ENCODE assay signal across 7 mouse cellular contexts in genomic region chr4:31964194-31964875, GRCm38 (mm10). TPM values are rescaled to one million over a fixed set of nuclear protein-coding genes. Genes with fewer than 3 reads are reported as not detected.
A peak's percentile ranks its signal among the peaks of the same experiment; 100 is the strongest.
DNase-seq lines count a peak whose midpoint lies in the region; ATAC-seq lines count a peak whose summit lies in the region.

No protein-coding gene starts in this region.

- peak; percentile 10 to 20 for DNase-seq in left cerebral cortex, postnatal 25 days (ENCODE audit: low spot score in 2 of 2)
- no peak for DNase-seq in left cerebral cortex, postnatal 10 days (ENCODE audit: extremely low spot score in 1 of 2, low spot score in 2 of 2)
- DNase-seq in hindbrain, embryonic 11.5 days (ENCODE audit: low spot score), result no peak
- peak; percentile 6 for DNase-seq in lung, postnatal 36 days
- DNase-seq in right cerebral cortex, postnatal 36 days (ENCODE audit: low spot score in 2 of 2), result no peak

- peak overlapping the region; percentile 80 for H3K9ac ChIP-seq in hindbrain, embryonic 11.5 days (ENCODE audit: low read depth, low read length)

- peak; percentile 48 for ATAC-seq in hindbrain, embryonic 11.5 days (ENCODE audit: low FRiP score)
- ATAC-seq in granulocyte monocyte progenitor cell, adult 5-6 weeks (replicated peaks; ENCODE audit: poor library complexity, severe bottlenecking), result no peak

- H3K4me1 ChIP-seq in brown adipose tissue, adult 24 weeks (ENCODE audit: control insufficient read depth, insufficient read depth, insufficient read length, low read length), result no peaks in the 10 kb centered on the region
- H3K4me1 ChIP-seq in hindbrain, embryonic 11.5 days (replicated peaks; ENCODE audit: control insufficient read depth, insufficient read depth, low read length), result no peaks in the 10 kb centered on the region

- H3K4me3 ChIP-seq in brown adipose tissue, adult 24 weeks (ENCODE audit: insufficient read depth, low read depth, low read length), result peak overlapping the region; percentile 86
- peak overlapping the region; percentile 88 for H3K4me3 ChIP-seq in hindbrain, embryonic 11.5 days (ENCODE audit: low read depth, low read length)

- under 1% methylated on average over 46 of the region's 47 CpGs for WGBS in hindbrain, embryonic 11.5 days

- H3K36me3 ChIP-seq in hindbrain, embryonic 11.5 days (ENCODE audit: control insufficient read depth, insufficient read depth, low read length), result no peaks in the 10 kb centered on the region

- no peaks in the 10 kb centered on the region for H3K9me3 ChIP-seq in hindbrain, embryonic 11.5 days (ENCODE audit: control insufficient read depth, low read length)

- peak overlapping the region; percentile 42 for H3K27ac ChIP-seq in brown adipose tissue, adult 24 weeks (replicated peaks; ENCODE audit: low read depth, low read length)
- peak overlapping the region; percentile 98 for H3K27ac ChIP-seq in hindbrain, embryonic 11.5 days (ENCODE audit: low read depth, low read length)

- H3K27me3 ChIP-seq in hindbrain, embryonic 11.5 days (ENCODE audit: control insufficient read depth, insufficient read depth, low read length), result no peaks in the 10 kb centered on the region

- intact Hi-C loops in left cerebral cortex, postnatal 25 days (cut with DNase I), result no loop called here
- intact Hi-C loops in left cerebral cortex, postnatal 10 days (cut with DNase I), result no loop called here

- peak overlapping the region; percentile 67 for H3K4me2 ChIP-seq in hindbrain, embryonic 11.5 days (replicated peaks; ENCODE audit: low read depth, low read length)

RNA-seq across cellular contexts. Expression of gene Map3k7, which starts 0.4 kb away (rescaled TPM):
- total RNA-seq in left cerebral cortex, postnatal 25 days (2021), result 10 to 100 TPM; 40.1 to 45.1 TPM
- 10 to 100 TPM; 44.5 to 51.2 TPM for total RNA-seq in left cerebral cortex, postnatal 10 days (2021)
- polyA plus RNA-seq in brown adipose tissue, adult 24 weeks (2012; ENCODE audit: insufficient read depth, insufficient read length, missing spikeins), result 19.8 and 24.0 TPM in 2 replicates
- polyA plus RNA-seq in hindbrain, embryonic 11.5 days (2014; fragmentation: Nextera tagmentation; extraction: Ambion mirVana), result 45.8 and 52.4 TPM in 2 replicates
- total RNA-seq in granulocyte monocyte progenitor cell, adult 5-6 weeks (2014; fragmentation: Nextera tagmentation), result 35.6 and 36.0 TPM in 2 replicates
- total RNA-seq in granulocyte monocyte progenitor cell, adult 5-6 weeks (2017), result 27.3 and 29.7 TPM in 2 replicates

Comparison
In these comparisons a context has a peak if more than half of its experiments do, and no peak if none do; other contexts are left out.
1. DNase-seq: peak in left cerebral cortex, postnatal 25 days (2 of 2) and lung, postnatal 36 days (single experiment); none in left cerebral cortex, postnatal 10 days (0 of 2), hindbrain, embryonic 11.5 days (single experiment) and right cerebral cortex, postnatal 36 days (0 of 2).